Mouse (Mus musculus): ENCODE measurements around the gene Rbbp6. TPM values are rescaled to one million over a fixed set of nuclear protein-coding genes. Genes with fewer than 3 reads are reported as not detected.

Rbbp6 gene
- polyA plus RNA-seq, 1 experiment from 2014 or later: 32.2 TPM

DNA sequence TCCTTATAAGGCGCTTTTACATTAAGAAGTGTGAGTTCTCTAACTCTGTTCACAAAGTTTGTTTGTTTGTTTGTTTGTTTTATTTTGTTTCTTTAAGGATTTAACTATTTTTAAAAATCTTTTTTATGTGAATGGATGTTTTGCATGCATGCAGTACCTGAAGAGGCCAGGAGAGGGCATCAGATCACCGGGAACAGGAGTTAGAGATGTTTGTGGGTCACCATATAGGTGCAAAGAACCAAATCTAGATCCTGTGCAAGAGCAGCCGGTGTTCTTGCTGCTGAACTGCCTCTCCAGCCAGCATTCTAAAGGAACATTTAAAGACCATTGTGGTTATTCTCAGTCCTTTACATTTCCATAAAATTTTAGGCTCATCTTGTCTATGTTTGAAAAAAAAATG lies 52.1 kb downstream of the Rbbp6 start:
- ATAC-seq (replicated peaks; ENCODE audit: low FRiP score) (no peak), DNase-seq (ENCODE audit: low spot score) (no peak)
- no peaks in the 10 kb centered on the region for H3K36me3 ChIP-seq (ENCODE audit: control insufficient read depth, insufficient read depth, low read length)
- no peak overlapping the region for H3K4me3 ChIP-seq (ENCODE audit: low read depth, low read length)
- H3K27ac ChIP-seq (ENCODE audit: low read depth, low read length): no peak overlapping the region
- no peaks in the 10 kb centered on the region for H3K27me3 ChIP-seq (replicated peaks; ENCODE audit: control insufficient read depth, insufficient read depth, low read length)
- 26% methylated on average over 3 of the region's 3 CpGs for WGBS
- H3K4me1 ChIP-seq (replicated peaks; ENCODE audit: control insufficient read depth, insufficient read depth, low read length): no peaks in the 10 kb centered on the region
- H3K9ac ChIP-seq (ENCODE audit: low read depth, low read length): no peak overlapping the region
- no peak overlapping the region for H3K4me2 ChIP-seq
- H3K9me3 ChIP-seq (ENCODE audit: control insufficient read depth, low read length): no peaks in the 10 kb centered on the region

DNA sequence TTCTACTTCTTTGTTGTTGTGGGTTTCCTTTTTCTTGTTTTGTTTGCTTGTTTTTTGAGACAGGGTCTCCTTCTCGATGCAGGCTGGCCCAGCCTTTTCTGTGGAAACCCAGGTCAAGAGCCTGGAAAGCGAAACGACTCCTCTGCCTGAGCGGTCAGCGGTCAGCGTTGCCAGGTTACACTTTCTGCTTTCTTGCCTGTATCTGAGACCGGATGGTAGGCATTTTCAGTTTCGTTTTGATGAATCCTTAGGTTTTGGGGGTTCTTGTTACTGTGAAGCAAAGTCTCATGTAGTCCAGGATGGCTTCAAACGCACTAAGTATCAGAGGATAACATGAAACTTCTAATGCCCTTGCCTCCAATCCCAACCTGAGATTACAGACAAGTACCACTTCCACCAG lies 59.6 kb downstream of the Rbbp6 start:
- no peaks in the 10 kb centered on the region for H3K4me1 ChIP-seq (replicated peaks; ENCODE audit: control insufficient read depth, insufficient read depth, low read length)
- H3K36me3 ChIP-seq (ENCODE audit: control insufficient read depth, insufficient read depth, low read length): no peaks in the 10 kb centered on the region
- DNase-seq (ENCODE audit: low spot score): no peak
- H3K9me3 ChIP-seq (ENCODE audit: control insufficient read depth, low read length): no peaks in the 10 kb centered on the region
- H3K4me3 ChIP-seq (ENCODE audit: low read depth, low read length): no peak overlapping the region
- H3K27ac ChIP-seq (ENCODE audit: low read depth, low read length): no peak overlapping the region
- no peak overlapping the region for H3K9ac ChIP-seq (ENCODE audit: low read depth, low read length)
- no peak for ATAC-seq (replicated peaks; ENCODE audit: low FRiP score)
- no peak overlapping the region for H3K4me2 ChIP-seq
- 66% methylated on average over 9 of the region's 9 CpGs for WGBS
- peaks cover 7% of the 10 kb centered on the region; the same call in 1 of the 2 replicates for H3K27me3 ChIP-seq (replicated peaks; ENCODE audit: control insufficient read depth, insufficient read depth, low read length)

DNA sequence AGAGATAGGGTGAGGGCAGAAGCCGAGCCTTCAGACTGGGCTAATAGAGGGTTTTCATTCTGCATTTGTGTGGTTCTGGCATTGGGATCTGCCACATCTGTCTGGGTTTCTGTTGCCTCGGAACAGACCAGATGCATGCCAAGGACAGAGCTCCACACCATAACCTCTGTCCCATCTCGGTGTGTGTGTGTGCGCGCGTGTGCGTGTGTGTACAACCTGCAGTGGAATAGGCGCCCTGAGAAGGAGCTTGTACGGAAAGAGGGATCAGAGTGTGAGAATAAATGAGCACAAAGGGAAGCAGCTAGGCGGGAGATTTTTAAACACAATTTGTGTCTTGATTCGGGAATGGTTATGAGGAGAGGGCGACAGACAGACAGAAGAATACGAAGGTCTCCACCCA lies 64.8 kb downstream of the Rbbp6 start:
- Histone ChIP-seq H3K9me3 (ENCODE audit: control insufficient read depth, low read length) (no peaks in the 10 kb centered on the region), H3K9ac (ENCODE audit: low read depth, low read length) (no peak overlapping the region), H3K4me3 (ENCODE audit: low read depth, low read length) (no peak overlapping the region; the same call in 1 of the 2 replicates), H3K27me3 (replicated peaks; ENCODE audit: control insufficient read depth, insufficient read depth, low read length) (peaks cover 13% of the 10 kb centered on the region), H3K4me1 (replicated peaks; ENCODE audit: control insufficient read depth, insufficient read depth, low read length) (peaks cover 3% of the 10 kb centered on the region), H3K36me3 (ENCODE audit: control insufficient read depth, insufficient read depth, low read length) (no peaks in the 10 kb centered on the region), H3K27ac (ENCODE audit: low read depth, low read length) (no peak overlapping the region), H3K4me2 (peak overlapping the region; percentile 61)
- DNase-seq (ENCODE audit: low spot score) (no peak), ATAC-seq (replicated peaks; ENCODE audit: low FRiP score) (no peak)
- WGBS: 17% methylated on average over 13 of the region's 13 CpGs

DNA sequence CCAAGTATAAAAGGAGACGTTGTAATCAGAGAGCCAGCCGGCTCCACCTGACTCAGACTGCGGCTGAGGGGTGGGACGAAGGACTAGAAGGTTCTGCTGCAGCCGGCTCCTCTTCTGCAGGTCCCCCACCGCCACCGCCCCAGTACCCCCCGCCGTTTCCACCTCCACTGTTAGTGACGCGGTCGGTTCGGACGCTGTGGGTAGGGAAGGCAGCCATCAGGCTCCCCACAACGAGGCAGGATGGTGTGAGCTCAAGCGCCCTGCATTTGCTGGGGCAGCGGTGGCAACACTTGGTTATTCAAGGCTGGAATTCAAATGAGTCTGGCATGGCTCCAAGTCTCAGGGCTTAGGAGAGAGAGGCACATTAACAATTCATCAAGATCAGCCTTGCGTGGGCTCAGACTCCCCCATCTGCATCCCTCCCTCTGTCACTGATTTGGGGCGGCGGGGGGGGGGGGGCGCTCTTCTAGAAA lies 65.3 kb downstream of the Rbbp6 start:
- peak overlapping the region; percentile 61 for H3K4me2 ChIP-seq
- peaks cover 3% of the 10 kb centered on the region for H3K4me1 ChIP-seq (replicated peaks; ENCODE audit: control insufficient read depth, insufficient read depth, low read length)
- ATAC-seq (replicated peaks; ENCODE audit: low FRiP score) (0 out of 2 replicates have a peak, but pooled peaks have one; percentile 31), DNase-seq (ENCODE audit: low spot score) (peak; percentile 34)
- H3K9ac ChIP-seq (ENCODE audit: low read depth, low read length): no peak overlapping the region
- H3K9me3 ChIP-seq (ENCODE audit: control insufficient read depth, low read length): no peaks in the 10 kb centered on the region
- peak overlapping the region; percentile 32; the same call in 1 of the 2 replicates for H3K4me3 ChIP-seq (ENCODE audit: low read depth, low read length)
- WGBS: 3% methylated on average over 21 of the region's 21 CpGs
- H3K27ac ChIP-seq (ENCODE audit: low read depth, low read length): no peak overlapping the region
- no peaks in the 10 kb centered on the region for H3K36me3 ChIP-seq (ENCODE audit: control insufficient read depth, insufficient read depth, low read length)
- peaks cover 13% of the 10 kb centered on the region for H3K27me3 ChIP-seq (replicated peaks; ENCODE audit: control insufficient read depth, insufficient read depth, low read length)

DNA sequence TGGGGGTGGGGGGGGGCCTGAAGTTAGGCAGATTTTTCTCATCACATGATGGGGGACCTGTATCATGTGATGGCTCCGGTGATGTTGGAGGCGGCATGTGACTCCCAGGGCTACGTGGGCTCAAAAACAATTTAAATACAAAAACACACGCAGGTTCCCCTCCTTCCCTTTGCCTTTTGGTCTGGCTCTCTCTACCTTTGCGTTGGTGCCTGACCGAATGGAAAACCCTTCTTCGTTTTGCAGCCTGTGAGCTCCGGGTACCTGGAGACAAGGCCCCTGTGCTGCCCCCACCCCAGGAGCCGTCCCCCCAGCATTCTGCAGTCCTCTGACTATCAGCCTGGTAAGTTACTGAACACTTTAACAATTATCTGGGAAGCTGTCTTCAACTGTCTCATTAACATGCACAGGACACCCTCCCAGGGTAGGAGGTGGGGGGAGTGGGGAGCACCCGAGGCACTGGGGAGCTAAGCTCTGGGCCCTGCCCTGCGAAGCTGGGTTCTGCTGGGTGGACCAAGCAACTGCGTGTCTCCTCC lies 65.8 kb downstream of the Rbbp6 start:
- Histone ChIP-seq H3K27me3 (replicated peaks; ENCODE audit: control insufficient read depth, insufficient read depth, low read length) (peaks cover 13% of the 10 kb centered on the region), H3K4me3 (ENCODE audit: low read depth, low read length) (0 out of 2 replicates have a peak overlapping the region, but pooled peaks have one; percentile 32), H3K4me2 (peak overlapping the region; percentile 61), H3K9me3 (ENCODE audit: control insufficient read depth, low read length) (no peaks in the 10 kb centered on the region), H3K9ac (ENCODE audit: low read depth, low read length) (no peak overlapping the region), H3K27ac (ENCODE audit: low read depth, low read length) (no peak overlapping the region), H3K36me3 (ENCODE audit: control insufficient read depth, insufficient read depth, low read length) (no peaks in the 10 kb centered on the region), H3K4me1 (replicated peaks; ENCODE audit: control insufficient read depth, insufficient read depth, low read length) (peaks cover 3% of the 10 kb centered on the region)
- DNase-seq (ENCODE audit: low spot score) (no peak), ATAC-seq (replicated peaks; ENCODE audit: low FRiP score) (no peak)
- 11% methylated on average over 12 of the region's 12 CpGs for WGBS

DNA sequence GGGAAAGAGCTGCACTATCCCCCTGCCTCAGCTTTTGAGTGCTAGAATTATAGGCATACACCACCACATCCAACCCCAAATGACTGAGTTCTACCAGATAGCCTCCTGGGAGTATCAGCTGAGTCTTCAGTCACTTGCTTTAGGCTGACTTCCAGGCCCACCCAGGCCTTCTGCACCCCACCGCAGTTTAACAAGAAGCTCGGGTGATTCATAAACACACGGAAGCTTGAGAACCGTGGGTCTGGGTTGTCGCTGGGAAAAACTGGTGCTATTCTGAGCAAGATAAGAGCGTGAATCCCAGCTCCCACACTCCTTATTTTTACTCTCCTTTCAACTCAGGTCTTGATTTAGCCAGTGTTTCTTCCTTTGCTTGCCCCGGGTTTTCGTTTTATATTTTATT lies 69.8 kb downstream of the Rbbp6 start:
- peaks cover 7% of the 10 kb centered on the region for H3K27me3 ChIP-seq (replicated peaks; ENCODE audit: control insufficient read depth, insufficient read depth, low read length)
- no peak overlapping the region for H3K4me2 ChIP-seq
- DNase-seq (ENCODE audit: low spot score) (no peak), ATAC-seq (replicated peaks; ENCODE audit: low FRiP score) (no peak)
- 64% methylated on average over 8 of the region's 8 CpGs for WGBS
- no peak overlapping the region for H3K9ac ChIP-seq (ENCODE audit: low read depth, low read length)
- 0 out of 2 replicates have a peak, but pooled peaks cover 2% of the 10 kb centered on the region for H3K9me3 ChIP-seq (ENCODE audit: control insufficient read depth, low read length)
- no peak overlapping the region for H3K4me3 ChIP-seq (ENCODE audit: low read depth, low read length)
- no peak overlapping the region for H3K27ac ChIP-seq (ENCODE audit: low read depth, low read length)
- H3K4me1 ChIP-seq (replicated peaks; ENCODE audit: control insufficient read depth, insufficient read depth, low read length): peaks cover 3% of the 10 kb centered on the region
- H3K36me3 ChIP-seq (ENCODE audit: control insufficient read depth, insufficient read depth, low read length): no peaks in the 10 kb centered on the region

DNA sequence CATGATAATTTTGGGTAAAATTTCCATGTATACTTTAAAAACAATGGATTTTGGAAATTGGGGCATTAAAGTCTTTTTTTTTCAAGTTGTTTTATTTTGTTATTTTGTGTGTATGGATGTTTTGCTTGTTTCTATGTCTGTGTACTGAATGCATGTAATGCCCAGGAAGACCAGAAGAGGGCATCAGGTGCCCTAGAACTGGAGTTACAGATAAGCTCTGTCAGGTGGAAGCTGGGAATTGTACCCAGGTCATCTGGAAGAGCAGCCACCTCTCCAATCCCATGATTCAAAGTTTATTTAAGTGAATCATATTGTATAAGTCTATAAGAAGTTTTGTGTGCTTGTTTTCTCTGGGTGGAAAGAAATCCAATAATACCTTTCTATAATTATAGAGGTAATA lies 73.8 kb downstream of the Rbbp6 start:
- ATAC-seq (replicated peaks; ENCODE audit: low FRiP score) (no peak), DNase-seq (ENCODE audit: low spot score) (no peak)
- H3K4me2 ChIP-seq: no peak overlapping the region
- H3K27ac ChIP-seq (ENCODE audit: low read depth, low read length): no peak overlapping the region
- no peaks in the 10 kb centered on the region for H3K27me3 ChIP-seq (replicated peaks; ENCODE audit: control insufficient read depth, insufficient read depth, low read length)
- H3K9me3 ChIP-seq (ENCODE audit: control insufficient read depth, low read length): 0 out of 2 replicates have a peak, but pooled peaks cover 2% of the 10 kb centered on the region
- no peak overlapping the region for H3K4me3 ChIP-seq (ENCODE audit: low read depth, low read length)
- H3K9ac ChIP-seq (ENCODE audit: low read depth, low read length): no peak overlapping the region
- no peaks in the 10 kb centered on the region for H3K4me1 ChIP-seq (replicated peaks; ENCODE audit: control insufficient read depth, insufficient read depth, low read length)
- H3K36me3 ChIP-seq (ENCODE audit: control insufficient read depth, insufficient read depth, low read length): no peaks in the 10 kb centered on the region

DNA sequence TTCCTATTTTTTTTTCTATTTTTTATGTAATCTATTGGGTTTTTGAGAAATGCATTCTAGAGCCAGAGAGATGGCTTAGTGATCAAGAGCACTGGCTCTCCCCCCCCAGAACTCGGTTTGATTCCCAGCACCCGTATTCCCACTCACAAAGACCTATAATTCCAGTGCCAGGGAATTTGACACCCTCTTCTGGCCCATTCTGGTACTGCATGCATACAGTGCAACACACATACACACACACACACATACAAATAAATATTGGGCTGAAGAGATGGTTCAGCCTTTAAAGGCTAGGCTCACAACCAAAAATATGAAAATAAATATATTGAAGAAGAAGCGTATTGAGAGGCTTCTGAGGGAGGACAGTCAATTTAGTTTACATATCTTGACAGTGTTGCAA lies 79.7 kb downstream of the Rbbp6 start:
- Histone ChIP-seq H3K4me3 (ENCODE audit: low read depth, low read length) (no peak overlapping the region), H3K9ac (ENCODE audit: low read depth, low read length) (no peak overlapping the region), H3K36me3 (ENCODE audit: control insufficient read depth, insufficient read depth, low read length) (no peaks in the 10 kb centered on the region), H3K27ac (ENCODE audit: low read depth, low read length) (no peak overlapping the region), H3K4me2 (no peak overlapping the region), H3K9me3 (ENCODE audit: control insufficient read depth, low read length) (no peaks in the 10 kb centered on the region), H3K4me1 (replicated peaks; ENCODE audit: control insufficient read depth, insufficient read depth, low read length) (no peaks in the 10 kb centered on the region), H3K27me3 (replicated peaks; ENCODE audit: control insufficient read depth, insufficient read depth, low read length) (no peaks in the 10 kb centered on the region)
- ATAC-seq (replicated peaks; ENCODE audit: low FRiP score): no peak
- 86% methylated on average over 3 of the region's 3 CpGs for WGBS
- DNase-seq (ENCODE audit: low spot score): no peak

DNA sequence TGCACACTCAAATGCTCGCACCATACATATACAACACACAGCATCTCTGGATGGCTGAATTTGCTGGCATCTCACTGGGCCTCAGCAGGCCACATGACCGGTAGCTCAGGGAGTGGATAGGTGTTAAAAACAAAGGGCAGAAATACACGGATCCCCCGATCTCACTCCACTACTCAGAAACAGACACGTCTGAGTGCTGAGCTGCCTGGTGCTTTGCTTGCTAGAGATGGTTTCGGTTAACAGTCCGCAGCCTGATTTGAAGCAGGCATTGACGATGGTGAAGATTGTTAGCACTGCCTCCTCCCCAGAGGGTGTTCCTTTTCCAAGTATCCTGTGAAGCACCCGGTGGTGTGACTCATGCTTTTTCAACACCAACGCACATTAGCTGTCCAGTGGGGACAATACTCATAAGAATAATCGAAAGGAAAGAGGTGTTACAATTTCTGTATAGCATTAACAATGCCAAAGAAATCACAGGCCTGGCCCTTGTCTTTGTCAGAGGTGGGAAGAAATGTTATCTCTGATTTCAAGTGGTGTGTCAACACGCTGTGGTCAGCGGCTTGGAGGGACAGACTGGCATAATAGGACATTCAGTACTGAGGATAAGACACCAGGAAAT lies 81.1 kb downstream of the Rbbp6 start:
- ATAC-seq (replicated peaks; ENCODE audit: low FRiP score): no peak
- WGBS: 68% methylated on average over 13 of the region's 13 CpGs
- no peaks in the 10 kb centered on the region for H3K36me3 ChIP-seq (ENCODE audit: control insufficient read depth, insufficient read depth, low read length)
- no peak overlapping the region for H3K27ac ChIP-seq (ENCODE audit: low read depth, low read length)
- H3K27me3 ChIP-seq (replicated peaks; ENCODE audit: control insufficient read depth, insufficient read depth, low read length): no peaks in the 10 kb centered on the region
- H3K9me3 ChIP-seq (ENCODE audit: control insufficient read depth, low read length): no peaks in the 10 kb centered on the region
- H3K4me1 ChIP-seq (replicated peaks; ENCODE audit: control insufficient read depth, insufficient read depth, low read length): no peaks in the 10 kb centered on the region
- no peak for DNase-seq (ENCODE audit: low spot score)
- H3K4me2 ChIP-seq: no peak overlapping the region
- no peak overlapping the region for H3K9ac ChIP-seq (ENCODE audit: low read depth, low read length)
- H3K4me3 ChIP-seq (ENCODE audit: low read depth, low read length): no peak overlapping the region
